Mouse (Mus musculus) adrenal gland, adult 18-20 months (tissue): Measurements from ENCODE around the gene Zfp148. TPM values are rescaled to one million over a fixed set of nuclear protein-coding genes. Genes with fewer than 3 reads are reported as not detected.

Experiments
- DNase-seq, 2 experiments: peaks; one replicate each; pipeline ENCODE4 v3.0.0; 2021 to 2022; ENCODE audit warnings: low spot score in 2 of 2
- total RNA-seq, 2 experiments: library from RNA; stranded (reverse); gene quantifications; 1 replicate in 1 of 2; 2 replicates in 1 of 2; pipeline ENCODE4 v1.2.3; 2021

The Zfp148 gene
- total RNA-seq, 2 experiments from 2014 or later, result 59.5 to 65.1 TPM

DNA sequence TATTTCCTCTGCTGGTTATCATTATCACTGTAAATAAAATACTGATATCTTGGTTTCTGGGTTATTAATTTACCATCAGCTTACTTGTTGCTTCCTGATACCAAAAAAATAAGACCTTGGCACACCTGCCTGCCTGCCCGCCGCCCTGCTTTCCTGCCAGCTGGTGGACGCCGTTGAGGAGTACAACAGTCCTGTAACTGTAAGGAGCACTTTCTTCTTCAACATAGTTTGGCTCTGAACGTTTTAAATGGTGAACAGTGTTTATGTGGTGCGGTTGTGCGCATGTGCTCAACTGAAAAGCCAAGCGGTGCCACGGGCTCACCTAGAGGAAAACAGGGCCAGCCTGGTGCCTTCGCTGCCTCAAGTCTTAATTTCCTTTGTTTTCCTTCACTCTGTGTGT, 142.9 kb downstream of the Zfp148 start:
- no peak for DNase-seq

DNA sequence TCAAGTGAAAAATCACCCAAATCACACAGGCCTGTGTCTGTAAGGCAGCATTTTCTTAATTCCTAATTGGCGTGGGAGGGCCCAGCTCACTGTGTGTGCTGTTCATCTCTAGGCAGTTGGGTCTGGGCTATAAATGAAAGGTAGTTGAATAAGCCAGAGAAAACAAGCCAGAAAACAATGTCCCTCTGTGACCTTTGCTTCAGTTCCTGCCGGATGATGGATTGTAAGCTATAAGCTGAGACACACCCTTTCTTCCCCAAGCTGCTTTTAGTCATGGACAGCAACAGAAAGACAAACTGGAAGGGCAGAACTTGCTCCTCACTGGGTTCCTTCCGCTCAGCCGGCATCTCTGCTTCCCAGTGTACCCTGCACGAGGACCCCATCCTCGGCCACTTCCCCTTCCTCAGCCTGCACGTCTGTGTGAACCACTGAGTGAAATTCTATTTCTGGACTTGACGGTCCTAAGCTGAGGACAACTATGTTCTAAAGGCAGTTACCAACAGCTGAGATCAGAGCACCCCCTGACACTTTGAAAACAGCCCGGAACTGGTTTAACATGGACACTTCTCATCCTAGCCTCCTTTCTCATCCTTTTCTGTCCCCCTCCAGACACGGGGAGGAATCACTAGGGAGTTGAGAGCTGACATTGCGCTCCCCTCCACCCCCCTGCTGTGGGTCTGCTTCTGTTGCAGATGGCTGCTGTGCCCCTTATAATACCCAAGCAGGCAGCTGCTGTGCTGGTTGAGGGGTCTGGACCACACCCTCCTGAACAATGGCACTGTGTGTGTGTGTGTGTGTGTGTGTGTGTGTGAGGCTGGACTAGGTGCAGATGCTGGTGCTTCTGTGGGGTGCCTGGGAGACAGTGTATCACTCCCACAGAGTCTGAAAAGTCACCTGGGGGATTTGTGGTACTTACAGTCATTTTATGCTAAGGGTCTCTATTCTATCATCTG, 149.1 kb downstream of the Zfp148 start:
- DNase-seq, result no peak

DNA sequence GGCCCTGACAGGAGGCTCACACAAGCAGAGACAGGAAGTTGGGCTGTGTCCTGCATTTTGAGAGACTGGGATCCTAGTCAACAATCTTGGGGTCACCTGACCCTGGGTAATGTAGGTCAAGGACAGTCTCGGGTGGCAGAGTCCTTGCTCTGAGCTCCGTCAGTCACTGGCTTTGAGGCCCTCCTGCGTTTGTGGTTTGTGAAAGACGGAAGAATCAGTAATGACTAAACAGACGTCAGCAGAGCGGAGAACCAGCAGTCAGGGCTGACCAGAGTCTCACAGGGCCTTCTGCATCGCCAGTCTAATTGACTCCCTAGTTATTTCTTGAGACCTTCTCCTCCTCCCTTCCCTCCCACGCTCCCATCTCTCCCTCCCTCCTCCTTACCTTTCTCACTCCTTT, 150.5 kb downstream of the Zfp148 start:
- DNase-seq, result no peak

DNA sequence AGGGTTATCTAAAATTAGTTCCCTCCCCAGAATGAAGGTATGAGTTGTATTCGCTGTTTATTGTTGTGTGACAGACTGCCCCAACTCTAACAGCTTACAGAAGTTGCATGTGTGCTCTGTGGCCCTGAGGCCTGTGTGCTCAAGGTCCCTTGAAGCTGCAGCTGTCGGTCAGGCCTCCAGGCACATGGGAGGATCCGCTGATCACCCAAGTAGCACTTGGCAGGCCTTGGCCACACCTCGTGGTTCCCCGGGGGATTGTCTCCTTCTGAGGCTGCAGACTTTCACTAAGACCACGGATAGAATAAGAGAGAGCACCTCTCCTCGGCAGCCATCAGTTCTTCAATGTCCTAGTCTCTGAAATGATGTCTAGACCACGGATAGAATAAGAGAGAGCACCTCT, 155.8 kb downstream of the Zfp148 start:
- no peak for DNase-seq

DNA sequence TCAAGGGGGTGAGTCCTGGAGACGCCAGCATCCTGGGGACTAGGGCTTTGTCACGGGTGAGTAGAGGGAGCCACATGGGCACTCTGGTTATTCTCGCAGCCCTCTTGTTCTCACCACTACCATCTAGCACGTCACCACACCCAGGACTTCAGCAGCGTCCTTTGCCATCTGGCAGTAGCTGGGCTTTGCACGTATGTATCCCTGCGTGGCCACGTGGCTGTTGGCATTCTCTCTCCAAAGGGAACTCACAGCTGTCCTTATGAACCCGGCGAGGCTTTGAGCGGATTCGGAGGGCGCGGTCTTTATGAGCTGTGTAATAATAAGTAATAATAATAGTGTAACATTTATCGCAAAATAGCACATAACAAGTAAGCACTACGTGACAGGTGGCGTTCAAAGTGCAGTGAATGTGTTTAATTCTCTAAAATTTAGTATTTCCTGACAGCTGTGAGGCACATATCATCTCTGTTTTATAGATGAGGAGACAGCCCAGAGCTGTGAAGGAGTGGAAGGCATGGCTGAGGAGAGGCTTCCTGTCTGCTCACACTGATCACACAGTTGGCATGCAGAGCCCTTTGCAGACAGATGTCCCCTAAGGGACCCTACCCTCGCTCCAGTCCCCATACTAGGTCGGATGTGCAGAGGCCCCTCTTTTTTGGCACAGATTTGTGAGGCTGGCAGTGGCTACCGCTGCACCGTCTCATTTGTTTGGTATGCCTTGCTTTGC, 157.0 kb downstream of the Zfp148 start:
- DNase-seq, result no peak

DNA sequence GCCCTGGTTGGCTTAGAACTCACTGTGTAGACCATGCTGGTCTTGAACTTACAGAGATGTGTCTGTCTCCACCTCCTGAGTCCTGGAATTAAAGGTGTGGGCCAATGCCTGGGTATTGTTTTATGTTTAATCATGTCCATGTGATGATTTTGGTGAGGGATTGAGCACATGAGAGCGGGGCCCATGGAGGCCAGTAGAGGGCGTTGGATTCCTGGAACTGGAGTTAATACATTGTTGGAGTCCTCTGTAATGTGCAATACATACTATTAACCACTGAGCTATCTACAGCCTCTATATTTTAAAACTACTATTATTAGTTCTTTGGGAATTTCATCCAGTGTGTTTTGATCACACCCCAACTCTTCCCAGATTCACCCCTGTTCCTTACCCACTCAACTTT, 163.7 kb downstream of the Zfp148 start:
- no peak for DNase-seq

DNA sequence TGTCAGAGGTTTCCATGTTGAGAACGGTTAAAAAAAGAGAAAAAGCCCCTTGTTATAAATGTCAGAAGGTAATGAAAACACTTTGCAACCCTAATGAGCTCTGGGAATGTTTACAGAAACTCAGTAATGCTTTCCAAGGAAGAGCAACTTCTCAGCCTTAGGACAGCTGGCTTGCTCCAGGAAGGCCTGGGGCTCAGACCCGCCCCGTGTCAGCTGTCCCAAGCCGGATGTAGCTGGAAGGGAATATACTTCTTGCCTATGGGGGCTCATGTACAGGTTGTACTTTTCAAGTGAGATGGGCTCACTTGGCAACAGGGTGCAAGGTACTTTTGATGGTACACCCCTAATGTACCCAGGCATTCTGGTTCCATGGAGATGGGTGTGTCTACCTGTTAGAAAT, 164.9 kb downstream of the Zfp148 start:
- no peak for DNase-seq

DNA sequence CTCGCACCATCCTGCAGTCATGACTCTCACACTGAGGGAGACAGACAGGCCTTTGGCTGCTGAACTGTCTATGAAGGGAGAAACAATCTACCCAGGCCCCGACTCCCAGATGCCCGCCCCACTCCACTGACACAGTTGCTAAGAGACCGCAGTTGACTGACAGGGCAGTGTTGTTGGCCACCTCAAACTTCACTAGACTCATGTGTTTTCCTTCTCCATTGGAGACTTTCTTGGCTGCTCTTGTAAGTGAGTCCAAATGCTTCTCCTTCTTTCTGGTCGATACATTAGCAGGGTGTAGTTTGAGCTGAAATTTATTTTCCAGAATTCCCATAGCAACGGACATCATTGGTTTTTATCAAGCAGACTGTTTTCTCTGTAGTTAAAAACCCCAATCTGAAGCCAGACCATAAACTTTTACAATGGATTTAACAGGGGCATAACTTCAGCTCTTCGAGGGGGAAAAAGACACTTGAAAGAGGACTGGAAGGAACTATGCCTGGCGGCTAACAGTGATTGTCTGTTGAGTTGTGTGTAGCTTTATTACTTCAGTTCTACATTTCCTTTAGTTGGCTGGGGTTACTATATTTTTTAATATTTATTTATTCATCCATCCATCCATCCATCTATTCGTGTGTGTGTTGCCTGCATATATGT, 173.2 kb downstream of the Zfp148 start:
- DNase-seq, result no peak

Other genes starting within 250 kb of the Zfp148 start
- 10 to 100 TPM; 44.9 to 47.3 TPM for gene Osbpl11, start 195.8 kb upstream of the Zfp148 start, total RNA-seq
- gene Snx4, start 129.4 kb upstream of the Zfp148 start, total RNA-seq, result 10 to 100 TPM; 32.9 to 39.8 TPM
- gene Slc12a8, start 136.5 kb downstream of the Zfp148 start, total RNA-seq, result under 1 TPM; 0.29 to 0.43 TPM